Mouse (Mus musculus): ENCODE measurements around the gene Epb41l3. TPM values are rescaled to one million over a fixed set of nuclear protein-coding genes. Genes with fewer than 3 reads are reported as not detected.

Epb41l3 gene
- polyA plus RNA-seq, 1 experiment from 2014 or later = 64.0 TPM

DNA sequence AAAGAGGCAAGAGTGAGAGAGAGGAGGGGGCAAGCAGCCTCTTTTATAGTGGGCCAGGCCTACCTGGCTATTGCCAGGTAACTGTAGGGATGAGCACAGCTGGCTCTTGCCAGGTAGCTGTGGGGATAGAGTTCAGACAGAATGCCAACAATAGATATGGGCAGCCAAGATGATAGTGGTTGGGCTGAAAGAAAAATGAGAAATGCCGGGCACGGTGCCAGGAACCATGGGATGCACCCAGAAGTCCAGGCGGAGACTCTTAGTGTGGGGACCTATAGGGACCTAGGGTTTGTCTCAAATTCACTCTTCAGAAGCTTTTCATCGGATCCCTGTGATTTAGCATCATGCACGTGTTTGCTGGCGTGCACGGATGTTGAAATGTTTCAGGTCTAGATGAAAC, 6.8 kb downstream of the Epb41l3 start:
- Histone ChIP-seq H3K4me1 (ENCODE audit: insufficient read depth) (no peaks in the 10 kb centered on the region), H3K9ac (no peak overlapping the region), H3K27me3 (ENCODE audit: insufficient read depth, low read length) (peaks cover 16% of the 10 kb centered on the region), H3K36me3 (ENCODE audit: insufficient read depth) (no peaks in the 10 kb centered on the region), H3K4me2 (no peak overlapping the region), H3K4me3 (ENCODE audit: low read depth, low read length) (no peak overlapping the region), H3K27ac (ENCODE audit: low read depth) (no peak overlapping the region), H3K9me3 (ENCODE audit: low read depth, low read length) (no peaks in the 10 kb centered on the region)
- 74% methylated on average over 7 of the region's 7 CpGs for WGBS
- DNase-seq (peak; percentile 38), ATAC-seq (ENCODE audit: insufficient read depth) (peak; percentile 17; the same call in 1 of the 2 replicates)
- no peak for TF ChIP-seq CTCF (IDR thresholded peaks at IDR 0.05; ENCODE audit: low read depth)

GRCm38 (mm10) chr17:69091618-69092017, 16.1 kb downstream of the Epb41l3 start:
- Histone ChIP-seq H3K4me1 (ENCODE audit: insufficient read depth) (no peaks in the 10 kb centered on the region), H3K27me3 (ENCODE audit: insufficient read depth, low read length) (no peaks in the 10 kb centered on the region), H3K4me3 (ENCODE audit: low read depth, low read length) (no peak overlapping the region), H3K36me3 (ENCODE audit: insufficient read depth) (no peaks in the 10 kb centered on the region), H3K4me2 (no peak overlapping the region), H3K9me3 (ENCODE audit: low read depth, low read length) (no peaks in the 10 kb centered on the region), H3K9ac (no peak overlapping the region), H3K27ac (ENCODE audit: low read depth) (no peak overlapping the region)
- WGBS = 71% methylated on average over 3 of the region's 3 CpGs
- ATAC-seq (ENCODE audit: insufficient read depth) (peak; percentile 56; the same call in 1 of the 2 replicates), DNase-seq (peak; percentile 32)
- TF ChIP-seq CTCF (IDR thresholded peaks at IDR 0.05; ENCODE audit: low read depth) = no peak

DNA sequence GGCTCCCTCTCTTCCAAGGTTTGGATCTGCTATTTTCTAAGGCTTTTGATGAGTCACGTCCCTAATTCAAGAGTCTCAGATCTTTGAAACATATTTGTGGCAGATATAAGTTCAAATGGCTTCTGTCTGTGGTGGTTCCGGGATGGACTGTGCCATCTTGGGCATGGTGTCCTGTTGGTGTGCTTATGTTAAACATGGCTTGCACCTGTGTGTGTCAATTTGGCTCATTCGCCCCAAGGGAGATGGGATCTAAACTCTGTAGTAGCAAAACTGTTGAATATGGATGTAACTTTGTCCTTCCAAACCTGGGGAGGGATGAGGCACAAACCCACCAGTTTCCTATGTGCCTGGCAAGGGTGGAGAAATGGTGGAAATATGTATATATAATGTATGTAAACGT, 21.6 kb downstream of the Epb41l3 start:
- Histone ChIP-seq H3K4me2 (no peak overlapping the region), H3K27me3 (ENCODE audit: insufficient read depth, low read length) (no peaks in the 10 kb centered on the region), H3K27ac (ENCODE audit: low read depth) (no peak overlapping the region), H3K9me3 (ENCODE audit: low read depth, low read length) (no peaks in the 10 kb centered on the region), H3K9ac (no peak overlapping the region), H3K36me3 (ENCODE audit: insufficient read depth) (no peaks in the 10 kb centered on the region), H3K4me3 (ENCODE audit: low read depth, low read length) (no peak overlapping the region), H3K4me1 (ENCODE audit: insufficient read depth) (no peaks in the 10 kb centered on the region)
- WGBS = 83% methylated on average over 4 of the region's 4 CpGs
- no peak for TF ChIP-seq CTCF (IDR thresholded peaks at IDR 0.05; ENCODE audit: low read depth)
- no peak for DNase-seq
- ATAC-seq (ENCODE audit: insufficient read depth) = no peak

- Histone ChIP-seq H3K36me3 (ENCODE audit: insufficient read depth) (no peaks in the 10 kb centered on the region), H3K9me3 (ENCODE audit: low read depth, low read length) (no peaks in the 10 kb centered on the region), H3K4me2 (no peak overlapping the region), H3K9ac (no peak overlapping the region), H3K27me3 (ENCODE audit: insufficient read depth, low read length) (no peaks in the 10 kb centered on the region), H3K4me1 (ENCODE audit: insufficient read depth) (no peaks in the 10 kb centered on the region), H3K4me3 (ENCODE audit: low read depth, low read length) (no peak overlapping the region), H3K27ac (ENCODE audit: low read depth) (no peak overlapping the region)
- 52% methylated on average over 7 of the region's 7 CpGs for WGBS
- ATAC-seq (ENCODE audit: insufficient read depth) (no peak), DNase-seq (no peak)
- no peak for TF ChIP-seq CTCF (IDR thresholded peaks at IDR 0.05; ENCODE audit: low read depth)
Observed at GRCm38 (mm10) chr17:69097955-69098354, 22.5 kb downstream of the Epb41l3 start.

DNA sequence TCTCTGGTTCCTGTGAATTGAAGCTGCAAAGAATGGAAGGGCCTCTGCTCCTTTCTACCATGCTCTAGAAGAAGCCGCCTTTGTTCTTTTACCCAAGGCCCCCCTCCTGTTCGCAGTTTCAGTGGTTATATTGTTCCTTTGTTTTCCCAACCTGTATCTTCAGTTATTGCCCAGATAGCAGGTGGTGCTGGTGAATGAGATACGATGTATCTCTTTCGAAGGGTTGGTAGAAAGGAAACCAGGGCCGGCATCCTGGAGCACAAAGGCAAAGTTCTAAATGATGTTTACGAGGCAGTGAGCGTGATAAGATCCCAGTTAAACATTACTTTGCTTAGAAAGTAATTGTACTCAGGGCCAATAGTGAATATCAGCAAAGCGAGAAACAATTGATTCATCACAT, 27.8 kb downstream of the Epb41l3 start:
- H3K9ac ChIP-seq = no peak overlapping the region
- no peak for ATAC-seq (ENCODE audit: insufficient read depth)
- no peak for TF ChIP-seq CTCF (IDR thresholded peaks at IDR 0.05; ENCODE audit: low read depth)

DNA sequence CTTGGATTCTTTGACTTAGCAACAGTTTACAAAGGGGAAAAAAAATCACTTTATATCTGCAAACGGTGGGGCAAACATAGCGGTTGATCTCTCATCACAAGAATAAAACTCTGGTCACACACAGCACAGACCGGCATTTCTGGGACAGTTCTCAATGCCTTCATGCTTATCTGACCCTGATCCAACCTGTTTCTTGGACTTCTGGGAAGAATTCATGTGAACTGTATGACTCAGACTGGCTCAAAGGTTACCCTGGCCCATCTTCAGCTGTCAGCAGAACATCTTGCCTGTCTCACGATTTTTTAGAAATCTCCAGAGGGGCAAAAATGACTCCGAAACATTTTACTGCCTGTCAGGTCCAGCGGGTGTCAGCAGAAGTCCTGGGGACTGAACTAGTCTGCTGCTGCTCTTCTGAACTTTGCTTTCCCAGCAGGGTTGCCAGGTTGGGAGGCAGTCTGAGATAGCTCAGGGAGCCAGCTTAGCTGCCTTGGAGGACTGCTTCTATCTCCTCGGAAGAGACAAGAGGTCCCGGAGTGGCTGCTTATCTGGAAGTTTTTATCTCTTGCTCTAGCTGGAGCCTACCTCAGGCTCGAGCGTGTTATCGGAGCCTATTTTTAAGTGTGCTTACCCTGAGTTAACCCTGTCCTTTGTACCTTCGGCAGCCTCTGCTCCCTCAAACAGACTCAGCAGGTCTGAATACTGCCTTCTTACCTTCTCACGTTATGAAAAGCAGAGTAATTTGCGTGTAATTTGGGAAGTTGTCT, 29.7 kb downstream of the Epb41l3 start:
- Histone ChIP-seq H3K27ac (ENCODE audit: low read depth) (no peak overlapping the region), H3K36me3 (ENCODE audit: insufficient read depth) (no peaks in the 10 kb centered on the region), H3K9ac (peak overlapping the region; percentile 1; the same call in 1 of the 2 replicates), H3K4me3 (ENCODE audit: low read depth, low read length) (no peak overlapping the region), H3K9me3 (ENCODE audit: low read depth, low read length) (no peaks in the 10 kb centered on the region), H3K27me3 (ENCODE audit: insufficient read depth, low read length) (no peaks in the 10 kb centered on the region), H3K4me2 (peak overlapping the region; percentile 23; the same call in 1 of the 2 replicates), H3K4me1 (ENCODE audit: insufficient read depth) (no peaks in the 10 kb centered on the region)
- no peak for TF ChIP-seq CTCF (IDR thresholded peaks at IDR 0.05; ENCODE audit: low read depth)
- ATAC-seq (ENCODE audit: insufficient read depth) (peak; percentile 38; the same call in 1 of the 2 replicates), DNase-seq (peak; percentile 17)
- 18% methylated on average over 14 of the region's 14 CpGs for WGBS

More for the DNA sequence above, 27.8 kb downstream of the Epb41l3 start:
- Histone ChIP-seq H3K27me3 (ENCODE audit: insufficient read depth, low read length) (no peaks in the 10 kb centered on the region), H3K27ac (ENCODE audit: low read depth) (no peak overlapping the region), H3K4me3 (ENCODE audit: low read depth, low read length) (no peak overlapping the region), H3K4me1 (ENCODE audit: insufficient read depth) (no peaks in the 10 kb centered on the region), H3K36me3 (ENCODE audit: insufficient read depth) (no peaks in the 10 kb centered on the region), H3K9me3 (ENCODE audit: low read depth, low read length) (no peaks in the 10 kb centered on the region), H3K4me2 (no peak overlapping the region)
- DNase-seq = no peak
- 72% methylated on average over 8 of the region's 8 CpGs for whole genome bisulfite sequencing

DNA sequence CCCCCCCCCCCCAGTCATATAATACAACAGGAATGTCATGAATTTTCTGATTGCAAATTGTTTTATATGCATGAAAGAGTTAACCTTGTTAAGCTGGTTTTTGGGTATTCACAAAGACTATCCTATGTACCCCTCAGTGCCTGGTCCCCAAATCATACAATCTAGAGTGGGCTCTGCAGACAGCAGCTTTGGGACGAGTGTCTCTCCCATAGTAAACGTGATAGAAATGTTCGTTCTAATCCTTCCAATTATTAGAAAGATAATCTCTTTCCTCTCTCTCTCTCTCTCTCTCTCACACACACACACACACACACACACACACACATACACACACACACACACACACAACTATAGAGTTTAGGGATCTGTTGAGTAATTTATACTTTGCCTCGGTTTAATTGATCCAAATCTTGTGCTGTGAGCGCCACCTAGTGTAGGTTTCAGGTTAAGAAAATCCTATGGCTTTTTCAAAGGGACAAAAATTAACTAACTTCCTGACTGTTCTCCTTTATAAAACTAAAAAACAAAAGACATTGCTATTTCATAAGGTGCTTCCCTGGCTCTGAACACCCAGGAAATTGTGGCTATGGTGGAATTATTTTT, 30.4 kb downstream of the Epb41l3 start:
- peak; percentile 81 for TF ChIP-seq CTCF (IDR thresholded peaks at IDR 0.05; ENCODE audit: low read depth)
- Histone ChIP-seq H3K4me3 (ENCODE audit: low read depth, low read length) (no peak overlapping the region), H3K4me1 (ENCODE audit: insufficient read depth) (no peaks in the 10 kb centered on the region), H3K9ac (no peak overlapping the region), H3K9me3 (ENCODE audit: low read depth, low read length) (no peaks in the 10 kb centered on the region), H3K36me3 (ENCODE audit: insufficient read depth) (no peaks in the 10 kb centered on the region), H3K27ac (ENCODE audit: low read depth) (no peak overlapping the region), H3K27me3 (ENCODE audit: insufficient read depth, low read length) (no peaks in the 10 kb centered on the region), H3K4me2 (peak overlapping the region; percentile 23; the same call in 1 of the 2 replicates)
- DNase-seq (peak; percentile 91), ATAC-seq (ENCODE audit: insufficient read depth) (peak; percentile 55; the same call in 1 of the 2 replicates)
- 22% methylated on average over 5 of the region's 5 CpGs for WGBS

Data from lung, embryonic 14.5 days (tissue).